Mouse (Mus musculus): ENCODE data around the gene Tbrg4. TPM values are rescaled to one million over a fixed set of nuclear protein-coding genes. Genes with fewer than 3 reads are reported as not detected.

Gene Tbrg4
- total and polyA plus RNA-seq, 3 experiments: 192 to 756 (median 278) TPM

DNA sequence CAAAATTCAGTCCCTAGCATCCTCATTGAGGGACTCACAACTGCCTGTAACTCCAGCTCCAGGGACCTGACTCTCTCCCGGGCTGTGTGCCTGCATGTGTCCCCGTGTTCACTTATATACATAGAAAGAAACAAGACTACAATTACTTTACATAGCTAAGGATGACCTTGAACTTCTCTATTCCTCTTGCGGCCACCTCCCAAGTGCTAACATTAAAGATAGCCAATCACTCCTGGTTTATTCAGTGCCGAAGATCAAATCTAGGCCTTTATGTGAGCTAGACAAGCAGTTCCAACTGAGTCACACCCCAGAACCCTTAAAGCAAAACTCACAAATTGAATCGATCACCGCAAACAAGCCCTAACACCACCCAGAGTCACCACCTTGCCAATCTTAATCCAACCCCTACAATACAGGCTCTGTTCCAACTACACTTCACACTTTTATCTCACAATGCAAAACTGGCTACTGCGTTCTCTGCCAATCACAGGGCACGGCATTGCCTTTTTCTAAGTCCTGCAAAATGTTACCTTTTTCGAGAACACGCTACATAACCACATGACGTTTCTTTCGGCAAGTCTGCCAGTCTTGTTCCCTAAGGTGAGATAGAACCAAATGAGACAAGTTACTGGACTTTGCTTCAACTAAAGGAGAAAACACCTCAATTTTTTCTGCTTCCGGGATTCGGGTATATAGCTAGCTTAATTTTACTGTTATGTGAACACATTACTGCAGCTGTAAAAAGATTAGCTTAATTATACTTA lies 1.1 kb downstream of the Tbrg4 start (continued):
- TF ChIP-seq MXI1 (IDR thresholded peaks at IDR 0.05; ENCODE audit: low read depth, low read length) (peak; percentile 71; the same call in 1 of the 2 replicates), ETS1 (IDR thresholded peaks at IDR 0.05; ENCODE audit: low read depth, low read length) (0 out of 2 replicates have a peak, but pooled peaks have one; percentile 43), POLR2A (IDR thresholded peaks at IDR 0.05; ENCODE audit: control insufficient read depth in 1 of 2, insufficient read depth in 1 of 2, low read depth in 1 of 2, low read length in 2 of 2, poor library complexity in 1 of 2) (peak; percentile 41 to 48; a peak in 2 of 4 replicates), ZMIZ1 (IDR thresholded peaks at IDR 0.05; ENCODE audit: low read depth, low read length) (0 out of 2 replicates have a peak, but pooled peaks have one; percentile 25), TCF12 (IDR thresholded peaks at IDR 0.05; ENCODE audit: low read depth, low read length) (no peak)

DNA sequence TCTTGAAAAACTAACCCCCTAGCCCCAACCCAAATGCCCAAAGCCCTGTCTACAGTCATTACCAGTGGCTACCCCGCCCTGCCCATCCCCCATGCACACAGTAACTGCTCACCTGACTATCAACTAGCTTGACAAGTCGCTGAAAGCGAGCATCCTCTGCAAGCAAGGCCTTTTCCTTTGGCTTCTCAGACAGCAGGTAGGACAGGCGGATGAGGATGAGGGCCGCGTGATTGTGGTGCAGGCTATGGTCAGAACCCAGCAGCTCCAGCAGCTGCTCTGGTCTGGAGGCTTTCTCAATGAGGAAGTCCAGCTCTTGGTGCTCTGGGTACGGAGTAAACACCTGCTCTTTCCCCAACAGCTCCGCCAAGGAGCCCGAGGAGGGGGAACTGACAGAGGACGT lies 2.2 kb downstream of the Tbrg4 start:
- peak; percentile 63 for DNase-seq (ENCODE audit: low read depth, low spot score)
- peak overlapping the region; percentile 77 to 92 for H3K4me3 ChIP-seq (ENCODE audit: control insufficient read depth in 1 of 2, insufficient read depth in 1 of 2, low read depth in 2 of 2, low read length in 2 of 2)
- peak overlapping the region; percentile 92 for H3K27ac ChIP-seq (ENCODE audit: control insufficient read depth, low read depth, low read length)
- H3K9ac ChIP-seq (ENCODE audit: control insufficient read depth, low read depth, low read length, poor library complexity, severe bottlenecking): peak overlapping the region; percentile 92
- peaks cover 11 to 27% of the 10 kb centered on the region in 2 experiments for H3K4me1 ChIP-seq (ENCODE audit: control insufficient read depth in 1 of 2, insufficient read depth in 2 of 2, low read length in 2 of 2)
- peaks cover 58% of the 10 kb centered on the region for H3K79me2 ChIP-seq (ENCODE audit: control insufficient read depth, insufficient read depth, low read length, poor library complexity)
- H3K36me3 ChIP-seq (ENCODE audit: control insufficient read depth in 1 of 2, insufficient read depth in 2 of 2, low read length in 2 of 2): peaks cover 31 to 34% of the 10 kb centered on the region in 2 experiments
- TF ChIP-seq E2F4 (IDR thresholded peaks at IDR 0.05; ENCODE audit: borderline replicate concordance, low read depth, low read length) (no peak), HCFC1 (IDR thresholded peaks at IDR 0.05; ENCODE audit: low read depth, low read length) (0 out of 2 replicates have a peak, but pooled peaks have one; percentile 12), GABPA (IDR thresholded peaks at IDR 0.05; ENCODE audit: low read depth, low read length) (no peak), USF2 (IDR thresholded peaks at IDR 0.05; ENCODE audit: borderline replicate concordance in 1 of 2, insufficient read depth in 1 of 2, low read depth in 1 of 2, low read length in 2 of 2) (no peak), ZC3H11A (IDR thresholded peaks at IDR 0.05; ENCODE audit: low read depth, low read length) (no peak), POLR2AphosphoS5 (IDR thresholded peaks at IDR 0.05; ENCODE audit: borderline replicate concordance, low read depth, low read length) (no peak), ZNF384 (IDR thresholded peaks at IDR 0.05; ENCODE audit: low read depth, low read length) (no peak), MXI1 (IDR thresholded peaks at IDR 0.05; ENCODE audit: low read depth, low read length) (0 out of 2 replicates have a peak, but pooled peaks have one; percentile 11), CTCF (IDR thresholded peaks at IDR 0.05 in 2 of 3, conservative IDR thresholded peaks at IDR 0.05 in 1 of 3; ENCODE audit: control insufficient read depth in 1 of 3, insufficient read depth in 1 of 3, low read depth in 2 of 3, low read length in 3 of 3, poor library complexity in 1 of 3, severe bottlenecking in 1 of 3) (no peak), JUND (IDR thresholded peaks at IDR 0.05; ENCODE audit: low read depth, low read length) (no peak), MAFK (IDR thresholded peaks at IDR 0.05; ENCODE audit: borderline replicate concordance, low read depth, low read length) (no peak), ZMIZ1 (IDR thresholded peaks at IDR 0.05; ENCODE audit: low read depth, low read length) (no peak; the same call in 1 of the 2 replicates), MEF2A (IDR thresholded peaks at IDR 0.05; ENCODE audit: extremely low read depth, insufficient replicate concordance, low read depth, low read length, poor library complexity, severe bottlenecking) (no peak), MYC (IDR thresholded peaks at IDR 0.05; ENCODE audit: low read depth, low read length) (no peak), TAL1 (IDR thresholded peaks at IDR 0.05; ENCODE audit: low read length) (no peak), NELFE (IDR thresholded peaks at IDR 0.05; ENCODE audit: low read depth, low read length) (no peak), RAD21 (IDR thresholded peaks at IDR 0.05; ENCODE audit: low read depth, low read length) (no peak), CHD1 (IDR thresholded peaks at IDR 0.05; ENCODE audit: low read depth, low read length) (no peak), SIN3A (IDR thresholded peaks at IDR 0.05; ENCODE audit: low read length) (no peak; the same call in 1 of the 2 replicates), NRF1 (IDR thresholded peaks at IDR 0.05; ENCODE audit: insufficient read depth, low read depth, low read length, poor library complexity, severe bottlenecking) (no peak), RCOR1 (IDR thresholded peaks at IDR 0.05; ENCODE audit: low read depth, low read length) (no peak), MYB (IDR thresholded peaks at IDR 0.05; ENCODE audit: low read depth, low read length) (no peak), CHD2 (IDR thresholded peaks at IDR 0.05; ENCODE audit: low read length) (no peak), POLR2AphosphoS2 (IDR thresholded peaks at IDR 0.05; ENCODE audit: low read length) (no peak), SMC3 (IDR thresholded peaks at IDR 0.05; ENCODE audit: low read depth, low read length) (no peak), EP300 (IDR thresholded peaks at IDR 0.05; ENCODE audit: low read depth in 1 of 2, low read length in 2 of 2) (0 out of 4 replicates have a peak, but pooled peaks of 1 of the 2 experiments have one; percentile 1), BHLHE40 (IDR thresholded peaks at IDR 0.05; ENCODE audit: borderline replicate concordance, low read depth, low read length) (peak; percentile 34; the same call in 1 of the 2 replicates), POLR2A (IDR thresholded peaks at IDR 0.05; ENCODE audit: control insufficient read depth in 1 of 2, insufficient read depth in 1 of 2, low read depth in 1 of 2, low read length in 2 of 2, poor library complexity in 1 of 2) (0 out of 4 replicates have a peak, but pooled peaks of 1 of the 2 experiments have one; percentile 5), ELF1 (IDR thresholded peaks at IDR 0.05; ENCODE audit: low read depth, low read length) (no peak), ZKSCAN1 (IDR thresholded peaks at IDR 0.05; ENCODE audit: low read depth, low read length) (no peak)
- no peaks in the 10 kb centered on the region for H3K9me3 ChIP-seq (replicated peaks; ENCODE audit: insufficient read depth, low read length)
- no peaks in the 10 kb centered on the region for H3K27me3 ChIP-seq (ENCODE audit: control insufficient read depth in 1 of 2, insufficient read depth in 2 of 2, low read length in 2 of 2)
